Mouse (Mus musculus) liver, embryonic 16.5 days (tissue): Measurements from ENCODE around the gene Ttc9. TPM values are rescaled to one million over a fixed set of nuclear protein-coding genes. Genes with fewer than 3 reads are reported as not detected.

ENCODE experiments used
- ATAC-seq: fragments of 200-750 bp; cut with Nextera tagmentation; 2 replicates; pipeline ENCODE4 v1.8.0; 2017; ENCODE audit warnings: low read depth, mild to moderate bottlenecking, moderate number of reproducible peaks, moderate library complexity
- H3K27ac ChIP-seq: fragments of 300-500 bp; sonication (generic); 2 replicates; pipeline ENCODE4 v1.5.1; 2014; ENCODE audit warnings: mild to moderate bottlenecking, low read length
- H3K27me3 ChIP-seq: fragments of 300-500 bp; sonication (generic); 2 replicates; pipeline ENCODE4 v1.6.1; 2014; ENCODE audit warnings: low read depth, low read length, mixed read lengths; ENCODE audit not compliant: control insufficient read depth, insufficient read depth
- H3K36me3 ChIP-seq: fragments of 300-500 bp; sonication (generic); 2 replicates; pipeline ENCODE4 v1.6.1; 2014; ENCODE audit warnings: mild to moderate bottlenecking; ENCODE audit not compliant: control insufficient read depth, insufficient read depth
- H3K4me1 ChIP-seq: fragments of 300-500 bp; sonication (generic); 2 replicates; pipeline ENCODE4 v1.6.1; 2014; ENCODE audit warnings: low read depth, low read length, mixed read lengths; ENCODE audit not compliant: control insufficient read depth
- H3K4me2 ChIP-seq: fragments of 300-500 bp; sonication (generic); 2 replicates; pipeline ENCODE4 v1.6.1; 2014; ENCODE audit warnings: low read depth, low read length, mixed read lengths
- H3K4me3 ChIP-seq: fragments of 300-500 bp; sonication (generic); 2 replicates; pipeline ENCODE4 v1.5.1; 2014; ENCODE audit warnings: low read depth, mild to moderate bottlenecking, low read length
- H3K9ac ChIP-seq: fragments of 300-500 bp; sonication (generic); 2 replicates; pipeline ENCODE4 v1.6.1; 2014; ENCODE audit warnings: low read depth, low read length
- H3K9me3 ChIP-seq: fragments of 300-500 bp; sonication (generic); replicated peaks from 2 replicates; pipeline ENCODE4 v1.6.1; 2016; ENCODE audit warnings: low read length; ENCODE audit not compliant: control insufficient read depth
- WGBS: fragments of 180-500 bp; shearing (Covaris S2); extraction: QIAGEN DNeasy Blood & Tissue Kit; methylation state at CpG from one replicate; pipeline ENCODE4 v1.1.7; 2014; ENCODE audit not compliant: insufficient replicate concordance; 5-methylcytosine and 5-hydroxymethylcytosine counted together
- polyA plus RNA-seq: library from polyadenylated mRNA; unstranded; fragments of >200 nt; fragmentation: Nextera tagmentation; extraction: Ambion mirVana; gene quantifications from 2 replicates; pipeline ENCODE4 v1.2.1, GENCODE M21; 2015

The Ttc9 gene
- polyA plus RNA-seq, 1 experiment from 2014 or later, result 0.44 TPM

GRCm38 (mm10) chr12:81690111-81690510 lies 59.1 kb downstream of the Ttc9 start:
- H3K9me3 ChIP-seq, result no peaks in the 10 kb centered on the region
- ATAC-seq, result no peak
- no peak overlapping the region for H3K27ac ChIP-seq
- H3K4me2 ChIP-seq, result no peak overlapping the region
- H3K4me1 ChIP-seq, result no peaks in the 10 kb centered on the region
- H3K9ac ChIP-seq, result no peak overlapping the region
- 74% methylated on average over 15 of the region's 15 CpGs for WGBS
- no peak overlapping the region for H3K4me3 ChIP-seq
- no peaks in the 10 kb centered on the region for H3K36me3 ChIP-seq
- no peaks in the 10 kb centered on the region for H3K27me3 ChIP-seq

GRCm38 (mm10) chr12:81690751-81691150 lies 59.7 kb downstream of the Ttc9 start:
- Histone ChIP-seq H3K27me3 (no peaks in the 10 kb centered on the region), H3K4me1 (no peaks in the 10 kb centered on the region), H3K9me3 (no peaks in the 10 kb centered on the region), H3K36me3 (no peaks in the 10 kb centered on the region), H3K4me2 (no peak overlapping the region), H3K4me3 (no peak overlapping the region), H3K9ac (no peak overlapping the region), H3K27ac (no peak overlapping the region)
- no peak for ATAC-seq
- WGBS, result 57% methylated on average over 7 of the region's 7 CpGs

GRCm38 (mm10) chr12:81691177-81691730 lies 60.2 kb downstream of the Ttc9 start:
- H3K9ac ChIP-seq, result no peak overlapping the region
- H3K4me2 ChIP-seq, result no peak overlapping the region
- no peak for ATAC-seq
- H3K27ac ChIP-seq, result no peak overlapping the region
- H3K27me3 ChIP-seq, result no peaks in the 10 kb centered on the region
- H3K4me1 ChIP-seq, result no peaks in the 10 kb centered on the region
- H3K9me3 ChIP-seq, result no peaks in the 10 kb centered on the region
- H3K4me3 ChIP-seq, result no peak overlapping the region
- WGBS, result 15% methylated on average over 8 of the region's 8 CpGs
- H3K36me3 ChIP-seq, result no peaks in the 10 kb centered on the region

GRCm38 (mm10) chr12:81698011-81698410 lies 67.0 kb downstream of the Ttc9 start:
- no peak overlapping the region for H3K27ac ChIP-seq
- no peak overlapping the region for H3K4me3 ChIP-seq
- H3K27me3 ChIP-seq, result no peaks in the 10 kb centered on the region
- H3K9me3 ChIP-seq, result no peaks in the 10 kb centered on the region
- WGBS, result 34% methylated on average over 4 of the region's 4 CpGs
- ATAC-seq, result no peak
- H3K9ac ChIP-seq, result no peak overlapping the region
- H3K36me3 ChIP-seq, result no peaks in the 10 kb centered on the region
- H3K4me1 ChIP-seq, result no peaks in the 10 kb centered on the region
- H3K4me2 ChIP-seq, result no peak overlapping the region

GRCm38 (mm10) chr12:81702903-81703302 lies 71.9 kb downstream of the Ttc9 start:
- Histone ChIP-seq H3K36me3 (no peaks in the 10 kb centered on the region), H3K27ac (no peak overlapping the region), H3K4me2 (no peak overlapping the region), H3K9ac (no peak overlapping the region), H3K9me3 (no peaks in the 10 kb centered on the region), H3K27me3 (no peaks in the 10 kb centered on the region), H3K4me1 (no peaks in the 10 kb centered on the region), H3K4me3 (no peak overlapping the region)
- 3% methylated on average over 1 of the region's 1 CpGs for WGBS
- no peak for ATAC-seq

- Histone ChIP-seq H3K4me2 (no peak overlapping the region), H3K4me1 (no peaks in the 10 kb centered on the region), H3K9ac (no peak overlapping the region), H3K27ac (no peak overlapping the region), H3K36me3 (no peaks in the 10 kb centered on the region), H3K4me3 (no peak overlapping the region), H3K27me3 (no peaks in the 10 kb centered on the region), H3K9me3 (no peaks in the 10 kb centered on the region)
- WGBS, result 59% methylated on average over 4 of the region's 4 CpGs
- ATAC-seq, result no peak
These were observed 81.6 kb downstream of the Ttc9 start for GRCm38 (mm10) chr12:81712618-81713017.

Other genes starting within 250 kb of the Ttc9 start
- gene Adam4, start 209.3 kb upstream of the Ttc9 start, polyA plus RNA-seq, result 0.09 and 0.24 TPM in 2 replicates
- gene Cox16, start 146.1 kb upstream of the Ttc9 start, polyA plus RNA-seq, result 59.0 and 65.5 TPM in 2 replicates
- 10.3 and 10.6 TPM in 2 replicates for gene Gm20498, start 98.3 kb upstream of the Ttc9 start, polyA plus RNA-seq
- gene Synj2bp, start 98.3 kb upstream of the Ttc9 start, polyA plus RNA-seq, result 12.7 and 14.2 TPM in 2 replicates
- not detected in 2 replicates for gene Adam21, start 62.8 kb upstream of the Ttc9 start, polyA plus RNA-seq
- gene Med6, start 36.2 kb upstream of the Ttc9 start, polyA plus RNA-seq, result 29.8 and 34.2 TPM in 2 replicates
- 0.08 and 0.14 TPM in 2 replicates for gene Map3k9, start 149.9 kb downstream of the Ttc9 start, polyA plus RNA-seq
- gene Pcnx, start 228.8 kb downstream of the Ttc9 start, polyA plus RNA-seq, result 1.1 and 2.3 TPM in 2 replicates